Mouse (Mus musculus) cerebellum, adult (tissue): ENCODE data around the gene Clstn1.

Experiments used
- ATAC-seq: cut with Nextera tagmentation; 2 replicates; pipeline ENCODE4 v1.9.2; 2017; ENCODE audit warnings: mild to moderate bottlenecking, moderate library complexity, mixed read lengths; ENCODE audit not compliant: insufficient number of reproducible peaks, low FRiP score, low TSS enrichment

Clstn1 gene

DNA sequence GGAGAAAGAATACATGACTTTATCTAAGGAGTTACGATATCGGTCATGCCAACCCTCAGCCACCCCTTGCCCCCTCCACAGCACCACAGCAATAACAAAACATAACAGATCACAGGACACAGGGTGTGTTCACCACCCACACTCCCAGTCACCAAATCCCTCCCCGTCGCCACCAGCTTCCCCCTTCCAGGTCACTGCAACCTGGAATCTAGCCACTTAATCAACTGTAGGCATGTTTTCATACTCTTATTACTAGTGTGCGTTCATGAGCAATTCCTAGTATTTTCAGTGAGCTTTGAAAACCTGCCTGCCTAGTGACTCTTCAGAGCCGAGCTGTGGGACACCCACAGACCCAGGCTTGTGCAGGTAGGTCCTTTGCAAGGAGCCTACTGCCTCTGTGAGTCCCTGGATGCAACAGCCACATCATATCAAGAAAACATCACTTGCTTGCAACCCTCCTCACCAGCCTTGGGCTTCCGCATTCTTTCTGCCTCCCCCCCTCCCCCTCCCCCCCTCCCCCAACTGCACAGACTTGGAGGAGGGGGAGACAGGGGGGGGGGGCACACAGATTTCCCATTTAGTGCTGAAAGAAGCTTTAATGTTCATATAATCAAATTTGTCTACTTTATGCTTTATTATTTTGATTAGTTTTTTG lies 77.7 kb downstream of the Clstn1 start:
- ATAC-seq = no peak

DNA sequence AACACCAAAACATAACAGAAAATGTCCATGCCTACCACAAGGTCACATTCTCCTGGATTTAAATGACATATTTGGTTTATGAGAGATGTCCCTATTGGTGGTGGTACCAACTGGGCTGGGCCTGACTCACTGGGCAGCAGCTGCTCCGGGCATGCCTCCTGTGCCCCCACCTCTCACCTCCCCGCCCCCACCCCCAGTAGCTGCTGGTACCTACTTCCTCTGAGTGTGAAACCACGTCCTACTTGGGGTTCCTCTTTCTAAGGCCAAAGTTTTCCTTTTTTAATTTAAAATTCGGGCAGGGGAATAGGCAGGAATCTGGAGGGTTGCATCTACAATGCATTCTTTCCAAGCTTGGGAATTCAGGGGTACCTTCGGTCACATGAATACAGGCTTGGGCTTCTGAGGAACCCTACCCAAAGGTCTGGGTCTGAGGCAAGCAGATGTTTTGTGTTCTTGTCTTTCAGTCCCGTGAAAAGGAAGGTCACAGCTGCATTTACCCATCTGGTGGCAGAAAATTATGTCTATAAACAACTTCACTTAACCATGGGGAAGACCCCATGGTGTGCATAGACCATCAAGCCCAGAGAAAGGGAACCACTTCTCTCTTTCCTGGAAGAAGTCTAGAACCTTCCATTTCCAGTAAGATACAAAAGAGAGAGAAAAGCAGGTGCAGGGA lies 78.9 kb downstream of the Clstn1 start:
- no peak for ATAC-seq

- ATAC-seq = no peak
Measured at GRCm38 (mm10) chr4:149665692-149666090, 79.4 kb downstream of the Clstn1 start.

DNA sequence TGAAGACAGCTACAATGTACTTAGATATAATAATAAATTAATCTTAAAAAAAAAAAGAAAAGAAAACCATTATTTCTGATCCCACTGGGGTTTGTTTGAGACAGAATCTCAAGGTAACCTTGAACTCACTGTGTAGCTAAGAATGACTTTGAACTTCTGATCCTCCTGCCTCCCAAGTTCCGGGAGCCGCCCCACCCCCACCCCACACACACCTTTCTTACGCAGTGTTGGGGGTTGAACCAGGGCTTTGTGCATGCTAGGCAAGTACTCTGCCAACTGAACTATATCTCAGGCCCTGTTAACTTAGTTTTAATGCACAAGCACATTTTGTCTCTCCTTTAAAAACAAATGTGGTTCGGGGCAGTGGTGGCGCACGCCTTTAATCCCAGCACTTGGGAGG lies 84.9 kb downstream of the Clstn1 start:
- ATAC-seq = no peak

DNA sequence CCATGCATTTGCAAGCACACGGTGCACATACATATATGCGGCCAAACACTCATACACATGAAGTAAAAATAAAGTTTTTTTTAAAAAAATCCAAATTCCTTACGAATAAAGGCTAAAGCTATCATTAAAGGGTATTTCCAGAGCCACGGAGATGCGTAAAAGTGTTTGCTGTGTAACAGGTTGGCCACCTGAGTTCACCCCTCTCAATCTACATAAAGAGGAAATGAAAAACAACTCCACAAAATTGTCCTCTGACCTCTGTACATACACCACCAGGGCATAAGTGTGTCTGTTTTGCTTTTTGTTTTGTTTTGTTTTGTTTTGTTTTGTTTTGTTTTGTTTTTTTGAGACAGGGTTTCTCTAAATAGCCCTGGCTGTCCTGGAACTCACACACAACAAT lies 86.5 kb downstream of the Clstn1 start:
- ATAC-seq = no peak

DNA sequence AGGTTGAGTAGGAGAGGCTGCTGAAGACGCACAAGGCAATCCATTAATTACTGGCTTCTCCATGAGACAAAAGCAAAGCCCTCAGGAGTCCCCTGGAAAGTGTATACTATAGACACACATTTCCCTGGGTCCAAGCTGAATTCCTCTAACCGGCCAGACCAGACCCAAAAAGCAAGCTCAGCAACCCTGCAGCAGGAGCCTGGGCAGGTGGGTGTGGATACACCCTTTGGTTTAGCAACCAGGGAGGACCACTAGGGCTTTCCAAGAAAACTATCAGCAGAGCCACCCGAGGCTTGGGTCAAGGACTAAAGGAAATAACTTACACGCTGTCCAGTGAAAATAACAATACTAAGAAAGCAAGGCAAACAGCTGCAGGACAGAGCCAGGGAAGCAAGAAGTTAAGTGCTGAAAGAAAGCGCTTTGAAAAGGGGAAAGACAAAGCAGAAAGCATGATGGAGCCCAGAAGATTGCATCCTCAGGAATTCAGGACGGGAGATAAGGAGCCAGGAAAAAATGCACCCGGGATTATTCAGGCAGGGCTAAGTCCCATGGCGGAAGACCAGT lies 88.6 kb downstream of the Clstn1 start:
- ATAC-seq = no peak

GRCm38 (mm10) chr4:149675378-149676261 lies 89.4 kb downstream of the Clstn1 start:
- ATAC-seq = peak; percentile 91

DNA sequence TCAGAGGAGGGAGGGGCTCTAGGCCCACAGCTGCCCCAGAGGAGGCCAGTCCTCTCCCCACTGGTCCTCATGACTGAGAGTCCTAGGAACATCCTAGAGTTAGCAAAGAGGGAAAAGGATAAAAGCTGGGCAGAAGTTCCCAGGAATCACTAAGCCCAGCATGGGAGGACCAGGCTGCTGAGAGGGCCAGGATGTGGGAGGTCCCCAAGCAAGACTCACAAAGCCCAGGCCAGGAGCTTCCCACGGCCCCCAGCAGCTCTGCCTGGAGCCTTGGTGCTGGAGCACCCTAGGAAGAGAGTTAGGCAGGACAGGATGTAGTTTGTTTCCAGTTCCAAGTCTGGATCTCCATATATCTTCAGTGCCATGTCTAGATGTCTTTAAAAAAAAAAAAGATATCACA lies 91.7 kb downstream of the Clstn1 start:
- ATAC-seq = no peak

DNA sequence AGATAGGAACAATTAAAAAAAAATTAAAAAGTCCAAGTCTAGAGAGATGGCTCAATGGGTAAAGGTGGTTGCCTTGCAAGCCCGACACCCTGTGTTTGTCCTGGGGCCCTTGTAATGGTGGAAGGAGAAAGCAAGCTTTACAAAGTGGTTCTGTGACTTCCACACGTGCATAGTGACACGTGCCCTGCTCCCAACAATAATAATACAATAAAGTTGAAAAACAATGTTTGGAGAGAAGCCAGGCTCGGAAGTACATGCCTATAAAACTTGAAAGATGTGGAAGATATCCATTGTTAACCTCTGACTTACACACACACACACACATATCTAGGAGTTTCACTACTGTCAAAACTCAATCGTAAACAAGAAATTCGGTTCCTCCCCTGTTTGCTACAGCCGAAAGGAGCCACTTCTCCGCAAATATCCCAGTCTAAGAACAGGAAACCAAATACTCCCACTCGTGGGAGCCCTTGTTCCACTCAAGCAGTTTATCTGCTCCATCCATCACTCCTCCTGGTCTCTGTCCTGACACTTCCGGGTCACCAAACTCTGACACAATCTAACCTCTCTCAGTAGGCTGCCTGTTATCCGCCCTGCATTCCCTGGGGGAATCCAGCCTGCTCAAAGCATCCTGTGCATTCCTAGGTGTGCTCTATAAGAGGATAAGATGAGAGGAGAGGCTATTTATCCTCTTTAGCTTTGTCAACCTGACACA lies 92.9 kb downstream of the Clstn1 start:
- ATAC-seq = no peak

GRCm38 (mm10) chr4:149683875-149684274 lies 97.6 kb downstream of the Clstn1 start:
- ATAC-seq = no peak

- ATAC-seq = no peak
Measured at GRCm38 (mm10) chr4:149684841-149685623, 98.8 kb downstream of the Clstn1 start.

- no peak for ATAC-seq
Measured at GRCm38 (mm10) chr4:149688861-149689260, 102.6 kb downstream of the Clstn1 start.

- no peak for ATAC-seq
Measured at GRCm38 (mm10) chr4:149689822-149690700, 103.8 kb downstream of the Clstn1 start.

GRCm38 (mm10) chr4:149690828-149691280 lies 104.6 kb downstream of the Clstn1 start:
- no peak for ATAC-seq

- no peak for ATAC-seq
Measured at GRCm38 (mm10) chr4:149691368-149691767, 105.1 kb downstream of the Clstn1 start.

DNA sequence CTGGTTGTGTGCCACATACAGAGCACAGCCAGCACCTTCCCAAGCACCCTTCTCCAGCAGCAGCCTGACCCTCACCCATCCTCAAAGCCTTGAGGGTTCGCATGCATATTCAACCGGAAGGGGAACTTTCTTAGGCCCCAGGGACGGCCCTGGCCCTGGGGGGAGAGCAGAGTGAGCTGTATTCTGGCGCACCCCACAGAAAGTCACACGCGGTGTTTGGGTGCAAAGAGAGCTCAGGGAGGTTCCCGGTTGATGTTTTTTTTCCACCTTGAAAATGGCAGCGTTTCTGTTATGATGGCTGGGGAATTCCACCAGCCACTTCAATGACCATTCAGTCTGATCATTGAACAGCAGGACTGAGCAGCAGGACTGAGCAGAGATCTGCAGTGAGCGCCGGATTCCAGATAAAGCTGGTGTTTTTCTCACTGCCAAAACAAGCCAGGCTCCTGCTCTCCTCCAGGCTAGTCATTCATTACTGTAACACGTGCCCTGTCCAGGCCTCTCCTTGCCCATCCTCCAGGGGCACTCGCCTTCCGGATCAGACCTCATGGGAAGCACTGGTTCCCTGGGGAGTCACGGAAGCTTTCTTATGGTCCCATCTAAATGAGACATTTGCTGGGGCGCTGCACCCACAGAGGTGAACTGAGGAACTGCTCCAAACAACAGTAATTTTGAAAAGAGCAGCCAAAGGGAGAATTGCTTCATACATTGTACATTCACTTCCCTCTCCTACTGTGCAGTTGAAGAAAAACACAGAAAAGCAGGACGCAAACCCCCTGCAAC lies 110.1 kb downstream of the Clstn1 start:
- ATAC-seq = no peak

- ATAC-seq = 0 out of 2 replicates have a peak, but pooled peaks have one; percentile 40
Measured at GRCm38 (mm10) chr4:149697506-149698196, 111.4 kb downstream of the Clstn1 start.
